Mouse (Mus musculus): ENCODE results near the gene Slc22a13. TPM values are rescaled to one million over a fixed set of nuclear protein-coding genes. Genes with fewer than 3 reads are reported as not detected.

Slc22a13 gene
- polyA plus RNA-seq (2015; fragmentation: Illumina TruSeq; extraction: RNeasy Lipid Tissue Mini Kit (QIAGEN cat#74804); ENCODE audit: insufficient read depth, low read depth, low replicate concordance): not detected

GRCm38 (mm10) chr9:119208998-119209397 is at the start of gene Slc22a13:
Gene Slc22a13 (minus strand): TSS chr9:119209098.

GRCm38 (mm10) chr9:119158861-119159260 is 50.0 kb downstream of the Slc22a13 start, which contains the start of gene Gm47289:
Gene Gm47289 (plus strand): TSS chr9:119159161.

GRCm38 (mm10) chr9:119156278-119157201 is 52.4 kb downstream of the Slc22a13 start, which contains the start of gene Acaa1b:
Gene Acaa1b (minus strand): TSS chr9:119157093.

Other genes starting within 250 kb of the Slc22a13 start
- 3.9 TPM for gene Vill, start 156.3 kb downstream of the Slc22a13 start, polyA plus RNA-seq (2015; fragmentation: Illumina TruSeq; extraction: RNeasy Lipid Tissue Mini Kit (QIAGEN cat#74804); ENCODE audit: insufficient read depth, low read depth, low replicate concordance)
- 7.4 TPM for gene Plcd1, start 115.6 kb downstream of the Slc22a13 start, polyA plus RNA-seq (2015; fragmentation: Illumina TruSeq; extraction: RNeasy Lipid Tissue Mini Kit (QIAGEN cat#74804); ENCODE audit: insufficient read depth, low read depth, low replicate concordance)
- 0.66 TPM for gene Dlec1, start 106.6 kb downstream of the Slc22a13 start, polyA plus RNA-seq (2015; fragmentation: Illumina TruSeq; extraction: RNeasy Lipid Tissue Mini Kit (QIAGEN cat#74804); ENCODE audit: insufficient read depth, low read depth, low replicate concordance)
- gene Acaa1b, start 52.0 kb downstream of the Slc22a13 start, polyA plus RNA-seq (2015; fragmentation: Illumina TruSeq; extraction: RNeasy Lipid Tissue Mini Kit (QIAGEN cat#74804); ENCODE audit: insufficient read depth, low read depth, low replicate concordance): 0.63 TPM
- not detected for gene Gm47289, start 49.9 kb downstream of the Slc22a13 start, polyA plus RNA-seq (2015; fragmentation: Illumina TruSeq; extraction: RNeasy Lipid Tissue Mini Kit (QIAGEN cat#74804); ENCODE audit: insufficient read depth, low read depth, low replicate concordance)
- 7.8 TPM for gene Oxsr1, start 113.3 kb upstream of the Slc22a13 start, polyA plus RNA-seq (2015; fragmentation: Illumina TruSeq; extraction: RNeasy Lipid Tissue Mini Kit (QIAGEN cat#74804); ENCODE audit: insufficient read depth, low read depth, low replicate concordance)
- 37.1 TPM for gene Acaa1a, start 130.6 kb upstream of the Slc22a13 start, polyA plus RNA-seq (2015; fragmentation: Illumina TruSeq; extraction: RNeasy Lipid Tissue Mini Kit (QIAGEN cat#74804); ENCODE audit: insufficient read depth, low read depth, low replicate concordance)
- gene Myd88, start 132.3 kb upstream of the Slc22a13 start, polyA plus RNA-seq (2015; fragmentation: Illumina TruSeq; extraction: RNeasy Lipid Tissue Mini Kit (QIAGEN cat#74804); ENCODE audit: insufficient read depth, low read depth, low replicate concordance): 9.2 TPM
- gene Xylb, start 148.3 kb upstream of the Slc22a13 start, polyA plus RNA-seq (2015; fragmentation: Illumina TruSeq; extraction: RNeasy Lipid Tissue Mini Kit (QIAGEN cat#74804); ENCODE audit: insufficient read depth, low read depth, low replicate concordance): 2.5 TPM
- gene Slc22a14, start 156.5 kb upstream of the Slc22a13 start, polyA plus RNA-seq (2015; fragmentation: Illumina TruSeq; extraction: RNeasy Lipid Tissue Mini Kit (QIAGEN cat#74804); ENCODE audit: insufficient read depth, low read depth, low replicate concordance): not detected
- gene Acvr2b, start 193.0 kb upstream of the Slc22a13 start, polyA plus RNA-seq (2015; fragmentation: Illumina TruSeq; extraction: RNeasy Lipid Tissue Mini Kit (QIAGEN cat#74804); ENCODE audit: insufficient read depth, low read depth, low replicate concordance): 1.1 TPM
- gene Exog, start 235.8 kb upstream of the Slc22a13 start, polyA plus RNA-seq (2015; fragmentation: Illumina TruSeq; extraction: RNeasy Lipid Tissue Mini Kit (QIAGEN cat#74804); ENCODE audit: insufficient read depth, low read depth, low replicate concordance): 2.2 TPM

Measured in pancreas, adult 10 weeks (tissue).